In the genomic region with DNA sequence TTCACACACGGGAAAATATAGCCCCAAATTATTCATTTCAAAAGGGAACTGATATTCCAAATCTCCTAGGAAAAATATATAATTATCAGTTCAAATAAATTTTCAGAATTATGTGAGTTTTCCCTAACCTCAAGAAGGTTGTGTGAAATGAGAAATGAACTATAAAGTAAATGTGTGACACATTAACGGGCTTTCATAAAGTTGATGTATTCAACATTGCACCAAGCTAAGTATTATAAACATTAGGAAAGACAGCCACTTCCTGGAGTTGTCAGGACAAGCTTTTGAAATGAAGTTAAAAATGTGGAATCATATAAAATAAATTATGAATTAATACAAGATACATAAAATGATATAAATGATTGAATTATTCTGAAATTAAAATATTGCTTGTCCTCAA, we compare ENCODE assay signal across 29 mouse cellular contexts.
"Had no signal": no experiment of that assay in that cellular context is flagged by ENCODE, and none has a peak within 500 bp of the region (broad histone marks: within the 10 kb centered on the region; RNA-seq: fewer than 3 reads in every experiment).

No protein-coding gene starts in this region.

- ATAC-seq: forebrain, embryonic 13.5 days; forebrain, embryonic 14.5 days; forebrain, embryonic 15.5 days; forebrain, embryonic 16.5 days; forebrain, postnatal 0 days had no signal

- H3K9me3 ChIP-seq: embryonic facial prominence, embryonic 10.5 days; embryonic facial prominence, embryonic 12.5 days; embryonic facial prominence, embryonic 13.5 days; embryonic facial prominence, embryonic 15.5 days; forebrain, embryonic 10.5 days; forebrain, embryonic 12.5 days; forebrain, embryonic 13.5 days; forebrain, embryonic 15.5 days had no signal

- H3K36me3 ChIP-seq: embryonic facial prominence, embryonic 10.5 days; embryonic facial prominence, embryonic 12.5 days; embryonic facial prominence, embryonic 13.5 days; embryonic facial prominence, embryonic 15.5 days; forebrain, embryonic 10.5 days; forebrain, embryonic 12.5 days; forebrain, embryonic 15.5 days had no signal

- H3K27ac ChIP-seq: embryonic facial prominence, embryonic 10.5 days; embryonic facial prominence, embryonic 12.5 days; embryonic facial prominence, embryonic 13.5 days; embryonic facial prominence, embryonic 15.5 days; forebrain, embryonic 10.5 days; forebrain, embryonic 12.5 days; forebrain, embryonic 13.5 days; forebrain, embryonic 15.5 days; gastrocnemius, adult 2 months; heart, adult 2 months had no signal

- DNase-seq: cerebellum, adult 2 months; cerebellum, adult 8-10 months; cerebellum, adult 9-10 months; cerebellum, adult 9-11 months; cerebellum, postnatal 10 days; cerebellum, postnatal 14 days; cerebellum, postnatal 25 days; cerebellum, postnatal 36 days; embryo, embryonic 11 days; forebrain, postnatal 0 days; gastrocnemius, adult 2 months; gastrocnemius, postnatal 10 days; gastrocnemius, postnatal 14 days; gastrocnemius, postnatal 25 days; gastrocnemius, postnatal 36 days; heart, adult 11 months; heart, adult 18-20 months; heart, adult 2 months had no signal

- H3K27me3 ChIP-seq: embryonic facial prominence, embryonic 12.5 days; embryonic facial prominence, embryonic 13.5 days; embryonic facial prominence, embryonic 15.5 days; forebrain, embryonic 12.5 days; forebrain, embryonic 13.5 days; forebrain, embryonic 15.5 days had no signal

- H3K4me2 ChIP-seq: embryonic facial prominence, embryonic 12.5 days; embryonic facial prominence, embryonic 13.5 days; embryonic facial prominence, embryonic 15.5 days; forebrain, embryonic 12.5 days; forebrain, embryonic 13.5 days; forebrain, embryonic 15.5 days had no signal

- H3K4me3 ChIP-seq: embryonic facial prominence, embryonic 10.5 days; embryonic facial prominence, embryonic 12.5 days; embryonic facial prominence, embryonic 13.5 days; embryonic facial prominence, embryonic 15.5 days; erythroblast, embryonic 14.5 days; forebrain, embryonic 10.5 days; forebrain, embryonic 12.5 days; forebrain, embryonic 13.5 days; forebrain, embryonic 15.5 days; gastrocnemius, adult 2 months; heart, adult 2 months had no signal

- H3K9ac ChIP-seq: embryonic facial prominence, embryonic 12.5 days; embryonic facial prominence, embryonic 13.5 days; embryonic facial prominence, embryonic 15.5 days; forebrain, embryonic 12.5 days; forebrain, embryonic 13.5 days; forebrain, embryonic 15.5 days; forebrain, postnatal 0 days had no signal

- H3K4me1 ChIP-seq: embryonic facial prominence, embryonic 10.5 days; embryonic facial prominence, embryonic 12.5 days; embryonic facial prominence, embryonic 13.5 days; embryonic facial prominence, embryonic 15.5 days; forebrain, embryonic 10.5 days; forebrain, embryonic 12.5 days; forebrain, embryonic 13.5 days; forebrain, embryonic 15.5 days had no signal
